Mouse (Mus musculus) thymus, adult 2 months (tissue): ENCODE measurements around the gene Crkl.

Experiments used
- CTCF ChIP-seq: fragments of 200-500 bp; IDR thresholded peaks from 2 replicates; pipeline ENCODE4 v1.5.1; 2012; ENCODE audit warnings: mild to moderate bottlenecking, control low read depth, low read length, moderate library complexity, borderline replicate concordance; ENCODE audit not compliant: control insufficient read depth, poor library complexity, insufficient read depth; ENCODE audit errors: extremely low read depth
- POLR2A ChIP-seq: fragments of 200-500 bp; IDR thresholded peaks from 2 replicates; pipeline ENCODE4 v1.6.1; 2012; ENCODE audit warnings: mild to moderate bottlenecking, low read length, control low read depth, moderate library complexity; ENCODE audit not compliant: control insufficient read depth, poor library complexity, insufficient read depth; ENCODE audit errors: extremely low read depth

- TF ChIP-seq CTCF (no peak), POLR2A (no peak)
These were observed 42.7 kb upstream of the Crkl start for GRCm38 (mm10) chr16:17409046-17409445.
